Mouse (Mus musculus): ENCODE measurements around the gene Prl8a9. TPM values are rescaled to one million over a fixed set of nuclear protein-coding genes. Genes with fewer than 3 reads are reported as not detected.

Gene Prl8a9
- polyA plus RNA-seq (2012; rRNA removed) = not detected in 2 replicates

GRCm38 (mm10) chr13:27564506-27564905 lies at the start of gene Prl8a9:
Gene Prl8a9 (minus strand): TSS chr13:27564606.
- H3K4me1 ChIP-seq (ENCODE audit: control insufficient read depth, insufficient read depth, low read length) = no peaks in the 10 kb centered on the region
- no peak for DNase-seq
- WGBS = 73% methylated on average over 2 of the region's 2 CpGs
- H3K4me3 ChIP-seq (replicated peaks; ENCODE audit: extremely low read depth, low read depth, low read length) = no peak within 1 kb of the TSS
- TF ChIP-seq CTCF (IDR thresholded peaks at IDR 0.05; ENCODE audit: insufficient read depth, low read length) = no peak
- TF ChIP-seq POLR2A (IDR thresholded peaks at IDR 0.05; ENCODE audit: borderline replicate concordance, extremely low read depth, low read depth, low read length) = no peak

- TF ChIP-seq POLR2A (IDR thresholded peaks at IDR 0.05; ENCODE audit: borderline replicate concordance, extremely low read depth, low read depth, low read length) (no peak), CTCF (IDR thresholded peaks at IDR 0.05; ENCODE audit: insufficient read depth, low read length) (no peak)
- Histone ChIP-seq H3K4me3 (replicated peaks; ENCODE audit: extremely low read depth, low read depth, low read length) (no peak within 1 kb of the TSS), H3K4me1 (ENCODE audit: control insufficient read depth, insufficient read depth, low read length) (no peaks in the 10 kb centered on the region)
- no peak for DNase-seq
- WGBS = 59% methylated on average over 4 of the region's 4 CpGs
Measured at GRCm38 (mm10) chr13:27610482-27610881, 46.1 kb upstream of the Prl8a9 start, which contains the start of gene Prl7b1. Gene Prl7b1 (minus strand): TSS chr13:27610582.

GRCm38 (mm10) chr13:27582071-27582470 lies 17.7 kb upstream of the Prl8a9 start, which contains the start of gene Prl8a1:
Gene Prl8a1 (minus strand): TSS chr13:27582171.
- WGBS = 76% methylated on average over 2 of the region's 2 CpGs
- Histone ChIP-seq H3K4me1 (ENCODE audit: control insufficient read depth, insufficient read depth, low read length) (no peaks in the 10 kb centered on the region), H3K4me3 (replicated peaks; ENCODE audit: extremely low read depth, low read depth, low read length) (no peak within 1 kb of the TSS)
- TF ChIP-seq POLR2A (IDR thresholded peaks at IDR 0.05; ENCODE audit: borderline replicate concordance, extremely low read depth, low read depth, low read length) (no peak), CTCF (IDR thresholded peaks at IDR 0.05; ENCODE audit: insufficient read depth, low read length) (no peak)
- no peak for DNase-seq

GRCm38 (mm10) chr13:27553336-27553735 lies 11.1 kb downstream of the Prl8a9 start:
- TF ChIP-seq CTCF (IDR thresholded peaks at IDR 0.05; ENCODE audit: insufficient read depth, low read length) (no peak), POLR2A (IDR thresholded peaks at IDR 0.05; ENCODE audit: borderline replicate concordance, extremely low read depth, low read depth, low read length) (no peak)
- no peak for DNase-seq
- Histone ChIP-seq H3K4me3 (replicated peaks; ENCODE audit: extremely low read depth, low read depth, low read length) (no peak overlapping the region), H3K4me1 (ENCODE audit: control insufficient read depth, insufficient read depth, low read length) (no peaks in the 10 kb centered on the region)

GRCm38 (mm10) chr13:27523156-27523555 lies 41.2 kb downstream of the Prl8a9 start:
- 80% methylated on average over 4 of the region's 4 CpGs for WGBS
- no peaks in the 10 kb centered on the region for H3K4me1 ChIP-seq (ENCODE audit: control insufficient read depth, insufficient read depth, low read length)
- H3K4me3 ChIP-seq (replicated peaks; ENCODE audit: extremely low read depth, low read depth, low read length) = no peak overlapping the region
- DNase-seq = no peak
- no peak for TF ChIP-seq CTCF (IDR thresholded peaks at IDR 0.05; ENCODE audit: insufficient read depth, low read length)
- TF ChIP-seq POLR2A (IDR thresholded peaks at IDR 0.05; ENCODE audit: borderline replicate concordance, extremely low read depth, low read depth, low read length) = no peak

- WGBS = 87% methylated on average over 4 of the region's 4 CpGs
Measured at GRCm38 (mm10) chr13:27513117-27513516, 51.3 kb downstream of the Prl8a9 start, which contains the start of gene Prl8a8. Gene Prl8a8 (minus strand): TSS chr13:27513217.

More at GRCm38 (mm10) chr13:27513117-27513516, 51.3 kb downstream of the Prl8a9 start, which contains the start of gene Prl8a8:
- no peak within 1 kb of the TSS for H3K4me3 ChIP-seq (replicated peaks; ENCODE audit: extremely low read depth, low read depth, low read length)
- DNase-seq = no peak
- no peak for TF ChIP-seq CTCF (IDR thresholded peaks at IDR 0.05; ENCODE audit: insufficient read depth, low read length)
- no peak for TF ChIP-seq POLR2A (IDR thresholded peaks at IDR 0.05; ENCODE audit: borderline replicate concordance, extremely low read depth, low read depth, low read length)
- H3K4me1 ChIP-seq (ENCODE audit: control insufficient read depth, insufficient read depth, low read length) = no peaks in the 10 kb centered on the region

Other genes starting within 250 kb of the Prl8a9 start
- gene Prl8a2, start 218.9 kb downstream of the Prl8a9 start, polyA plus RNA-seq (2012; rRNA removed) = not detected in 2 replicates
- not detected in 2 replicates for gene Prl2b1, start 173.8 kb downstream of the Prl8a9 start, polyA plus RNA-seq (2012; rRNA removed)
- not detected in 2 replicates for gene Prl8a6, start 125.9 kb downstream of the Prl8a9 start, polyA plus RNA-seq (2012; rRNA removed)
- gene Prl8a8, start 51.4 kb downstream of the Prl8a9 start, polyA plus RNA-seq (2012; rRNA removed) = not detected in 2 replicates
- not detected in 2 replicates for gene Prl8a1, start 17.6 kb upstream of the Prl8a9 start, polyA plus RNA-seq (2012; rRNA removed)
- not detected in 2 replicates for gene Prl7b1, start 46.0 kb upstream of the Prl8a9 start, polyA plus RNA-seq (2012; rRNA removed)
- gene Prl7a1, start 77.9 kb upstream of the Prl8a9 start, polyA plus RNA-seq (2012; rRNA removed) = not detected in 2 replicates
- not detected in 2 replicates for gene Prl7a2, start 103.4 kb upstream of the Prl8a9 start, polyA plus RNA-seq (2012; rRNA removed)
- gene Prl7d1, start 152.1 kb upstream of the Prl8a9 start, polyA plus RNA-seq (2012; rRNA removed) = not detected in 2 replicates
- gene Prl7c1, start 216.2 kb upstream of the Prl8a9 start, polyA plus RNA-seq (2012; rRNA removed) = not detected in 2 replicates
- not detected in 2 replicates for gene Prl2a1, start 237.0 kb upstream of the Prl8a9 start, polyA plus RNA-seq (2012; rRNA removed)